Mouse (Mus musculus) testis, adult 10 weeks (tissue): ENCODE measurements around the gene Lilra5. TPM values are rescaled to one million over a fixed set of nuclear protein-coding genes. Genes with fewer than 3 reads are reported as not detected.

Experiments
- polyA plus RNA-seq: library from polyadenylated mRNA; stranded (reverse); fragments of 350-450 nt; fragmentation: Illumina TruSeq; extraction: RNeasy Lipid Tissue Mini Kit (QIAGEN cat#74804); gene quantifications from one replicate; pipeline ENCODE4 v1.2.3, GENCODE M21; 2014; ENCODE audit warnings: low read depth, low replicate concordance

The Lilra5 gene
- polyA plus RNA-seq = 1.0 TPM

DNA sequence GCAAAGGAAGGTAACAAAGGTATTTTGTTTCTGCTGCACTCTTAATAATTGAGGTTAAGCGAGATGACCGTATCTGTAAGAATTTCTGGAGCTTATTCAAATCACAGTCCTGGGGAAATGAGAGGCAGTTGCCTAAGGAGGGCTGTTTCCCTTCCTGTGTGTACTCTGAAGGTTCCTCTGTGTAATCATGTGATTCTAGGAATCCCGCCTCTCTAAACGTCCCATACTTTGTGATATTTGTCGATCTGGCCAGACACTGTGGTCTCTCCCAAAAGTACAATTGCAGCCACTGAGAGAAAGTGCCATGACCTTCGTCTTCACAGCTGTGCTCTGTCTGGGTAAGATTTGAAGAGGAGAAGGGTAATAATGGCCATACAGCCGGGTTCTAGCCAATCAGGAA is at the start of gene Lilra5:
Gene Lilra5, plus strand, starts transcription at position 301 of the 400 bp plus-strand sequence.

Other genes with a start within 250 kb of the Lilra5 start
- 2.6 TPM for gene Lair1, start 174.6 kb upstream of the Lilra5 start, polyA plus RNA-seq
- 28.6 TPM for gene Ttyh1, start 118.3 kb upstream of the Lilra5 start, polyA plus RNA-seq
- 41.3 TPM for gene Leng8, start 100.7 kb upstream of the Lilra5 start, polyA plus RNA-seq
- gene Leng9, start 87.4 kb upstream of the Lilra5 start, polyA plus RNA-seq = 0.18 TPM
- gene Cdc42ep5, start 72.9 kb upstream of the Lilra5 start, polyA plus RNA-seq = 0.62 TPM
- gene Ncr1, start 100.0 kb downstream of the Lilra5 start, polyA plus RNA-seq = not detected
- gene Gp6, start 160.0 kb downstream of the Lilra5 start, polyA plus RNA-seq = 0.14 TPM
- 1.5 TPM for gene Rdh13, start 207.9 kb downstream of the Lilra5 start, polyA plus RNA-seq
- 0.11 TPM for gene Eps8l1, start 222.9 kb downstream of the Lilra5 start, polyA plus RNA-seq